ENCODE assay signal across 9 mouse cellular contexts in the genomic region with DNA sequence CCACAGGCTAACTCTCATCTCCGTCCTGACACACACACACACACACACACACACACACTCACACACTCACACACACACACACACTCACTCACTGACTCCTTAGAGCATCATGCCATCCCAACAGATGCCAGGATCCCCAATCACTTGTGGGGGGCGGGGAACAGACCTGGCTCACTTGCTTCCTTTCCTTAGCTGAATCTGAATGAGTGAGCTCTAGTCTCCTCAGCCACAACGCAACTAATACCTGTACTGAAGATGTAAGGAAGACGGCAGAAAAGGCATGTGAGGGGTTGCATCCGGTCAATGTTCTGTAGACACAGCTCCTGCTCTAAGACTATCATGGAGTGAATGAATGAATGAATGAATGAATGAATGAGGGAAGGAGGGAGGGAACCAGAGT.
DNase-seq lines count a peak whose midpoint lies in the region; ATAC-seq and TF ChIP-seq lines count a peak whose summit lies in the region.
"Had no signal": no experiment of that assay in that cellular context is flagged by ENCODE, and none has a peak within 500 bp of the region (broad histone marks: within the 10 kb centered on the region; RNA-seq: fewer than 3 reads in every experiment).

No protein-coding gene starts in this region.

- no peak overlapping the region for H3K4me3 ChIP-seq in hindbrain, embryonic 12.5 days
- H3K4me3 ChIP-seq in hindbrain, embryonic 10.5 days = no peak overlapping the region
- H3K4me3 ChIP-seq in embryonic facial prominence, embryonic 15.5 days (replicated peaks) = no peak overlapping the region
- H3K4me3 ChIP-seq in limb, embryonic 14.5 days (replicated peaks; ENCODE audit: low read length) = no peak overlapping the region

- WGBS in hindbrain, embryonic 12.5 days = 74% methylated on average over 5 of the region's 5 CpGs
- 90% methylated on average over 5 of the region's 5 CpGs for WGBS in hindbrain, embryonic 10.5 days
- WGBS in embryonic facial prominence, embryonic 15.5 days = 56% methylated on average over 5 of the region's 5 CpGs
- WGBS in limb, embryonic 14.5 days = 60% methylated on average over 5 of the region's 5 CpGs

- H3K27me3 ChIP-seq in hindbrain, embryonic 12.5 days = no peaks in the 10 kb centered on the region
- no peaks in the 10 kb centered on the region for H3K27me3 ChIP-seq in hindbrain, embryonic 10.5 days (ENCODE audit: insufficient read depth, poor library complexity, severe bottlenecking)
- H3K27me3 ChIP-seq in embryonic facial prominence, embryonic 15.5 days = no peaks in the 10 kb centered on the region
- H3K27me3 ChIP-seq in limb, embryonic 14.5 days (ENCODE audit: control insufficient read depth, insufficient read depth, low read length) = no peaks in the 10 kb centered on the region

- H3K27ac ChIP-seq in hindbrain, embryonic 12.5 days = peak overlapping the region; percentile 66
- no peak overlapping the region for H3K27ac ChIP-seq in hindbrain, embryonic 10.5 days
- H3K27ac ChIP-seq in embryonic facial prominence, embryonic 15.5 days (replicated peaks) = peak overlapping the region; percentile 70; the same call in 1 of the 2 replicates
- H3K27ac ChIP-seq in limb, embryonic 14.5 days (replicated peaks; ENCODE audit: low read depth, low read length) = no peak overlapping the region
- H3K27ac ChIP-seq: macrophage had no signal

- H3K36me3 ChIP-seq in hindbrain, embryonic 12.5 days = no peaks in the 10 kb centered on the region
- H3K36me3 ChIP-seq in hindbrain, embryonic 10.5 days = no peaks in the 10 kb centered on the region
- H3K36me3 ChIP-seq in embryonic facial prominence, embryonic 15.5 days = no peaks in the 10 kb centered on the region
- no peaks in the 10 kb centered on the region for H3K36me3 ChIP-seq in limb, embryonic 14.5 days (ENCODE audit: control insufficient read depth, insufficient read depth, low read length)

- no peak overlapping the region for H3K9ac ChIP-seq in hindbrain, embryonic 12.5 days
- no peak overlapping the region for H3K9ac ChIP-seq in embryonic facial prominence, embryonic 15.5 days
- H3K9ac ChIP-seq in limb, embryonic 14.5 days (ENCODE audit: low read depth, low read length, severe bottlenecking) = no peak overlapping the region

- peaks cover 94% of the 10 kb centered on the region for H3K4me1 ChIP-seq in hindbrain, embryonic 12.5 days
- H3K4me1 ChIP-seq in hindbrain, embryonic 10.5 days (replicated peaks) = peaks cover 74% of the 10 kb centered on the region
- H3K4me1 ChIP-seq in embryonic facial prominence, embryonic 15.5 days = peaks cover 85% of the 10 kb centered on the region
- peaks cover 56% of the 10 kb centered on the region for H3K4me1 ChIP-seq in limb, embryonic 14.5 days (ENCODE audit: control insufficient read depth, insufficient read depth, low read length)

- no peak for TF ChIP-seq POLR2A in limb, embryonic 14.5 days (IDR thresholded peaks at IDR 0.05; ENCODE audit: borderline replicate concordance, extremely low read depth, insufficient read depth, insufficient read length)

- ATAC-seq in hindbrain, embryonic 12.5 days (ENCODE audit: low FRiP score) = no peak
- no peak for ATAC-seq in embryonic facial prominence, embryonic 15.5 days (ENCODE audit: insufficient number of reproducible peaks, low FRiP score, low TSS enrichment, low read depth)
- ATAC-seq in limb, embryonic 14.5 days (ENCODE audit: low FRiP score, low read depth) = no peak

- H3K9me3 ChIP-seq in hindbrain, embryonic 12.5 days (replicated peaks) = no peaks in the 10 kb centered on the region
- H3K9me3 ChIP-seq in hindbrain, embryonic 10.5 days = no peaks in the 10 kb centered on the region
- H3K9me3 ChIP-seq in embryonic facial prominence, embryonic 15.5 days (replicated peaks) = no peaks in the 10 kb centered on the region
- H3K9me3 ChIP-seq in limb, embryonic 14.5 days (ENCODE audit: control insufficient read depth, low read length) = no peaks in the 10 kb centered on the region

- H3K4me2 ChIP-seq in hindbrain, embryonic 12.5 days (replicated peaks) = no peak overlapping the region
- 0 out of 2 replicates have a peak overlapping the region, but pooled peaks have one; percentile 34 for H3K4me2 ChIP-seq in embryonic facial prominence, embryonic 15.5 days (replicated peaks)
- H3K4me2 ChIP-seq in limb, embryonic 14.5 days (replicated peaks; ENCODE audit: low read depth, low read length, severe bottlenecking) = peak overlapping the region; percentile 33; the same call in 1 of the 2 replicates

- DNase-seq in hindbrain, embryonic 10.5 days (ENCODE audit: low spot score) = no peak
- peak; percentile 62 for DNase-seq in CD4-positive, CD25-positive, alpha-beta regulatory T cell, adult 2 months (ENCODE audit: low read depth, low spot score)
- no peak for DNase-seq in limb, embryonic 14.5 days (ENCODE audit: low spot score)
- DNase-seq in adrenal gland, postnatal 25 days = no peak
- DNase-seq in left cerebral cortex, adult 8-10 months (ENCODE audit: low spot score in 2 of 2) = no peak
- DNase-seq in right cerebral cortex, adult 18-20 months = no peak

Comparison
In these comparisons a context has a peak if more than half of its experiments do, and no peak if none do; other contexts are left out.
1. H3K27ac ChIP-seq: peak in hindbrain, embryonic 12.5 days (single experiment) and embryonic facial prominence, embryonic 15.5 days (single experiment); none in hindbrain, embryonic 10.5 days (single experiment) and limb, embryonic 14.5 days (single experiment).